Mouse (Mus musculus): ENCODE results near the gene Zcchc13. TPM values are rescaled to one million over a fixed set of nuclear protein-coding genes. Genes with fewer than 3 reads are reported as not detected.

Zcchc13 gene
- polyA plus RNA-seq (2021), result not detected

- no peak for ATAC-seq
These were observed at the start of gene Zcchc13 for GRCm38 (mm10) chrX:103630303-103630702. Gene Zcchc13, plus strand, starts transcription at chrX:103630586.

GRCm38 (mm10) chrX:103584262-103584661, 46.1 kb upstream of the Zcchc13 start:
- TF ChIP-seq CTCF (IDR thresholded peaks at IDR 0.05), result no peak
- no peaks in the 10 kb centered on the region for H3K27me3 ChIP-seq
- DNase-seq (ENCODE audit: low read depth, low spot score) (no peak), ATAC-seq (no peak)
- CTCF ChIA-PET, result interaction anchor here (1.1 kb wide), 1 partner anchor 9 kb away, joined by 3 read pairs; no protein-coding TSS in a partner anchor
- POLR2A ChIA-PET, result no interaction called here
- in situ Hi-C loops (cut with MboI; ENCODE audit: low pct_unique_long_range_greater_than_20kb), result no loop called here

More at GRCm38 (mm10) chrX:103630303-103630702, at the start of gene Zcchc13:
- in situ Hi-C loops (cut with MboI; ENCODE audit: low pct_unique_long_range_greater_than_20kb), result no loop called here
- H3K27me3 ChIP-seq, result peaks cover 48% of the 10 kb centered on the region
- DNase-seq (ENCODE audit: low read depth, low spot score), result no peak
- ChIA-PET POLR2A (no interaction called here), CTCF (no interaction called here)
- TF ChIP-seq CTCF (IDR thresholded peaks at IDR 0.05), result no peak

- DNase-seq (ENCODE audit: low read depth, low spot score) (no peak), ATAC-seq (no peak)
- POLR2A ChIA-PET, result interaction anchor here (1.6 kb wide), 1 partner anchor 9 kb away, joined by 4 read pairs; no protein-coding TSS in a partner anchor
- in situ Hi-C loops (cut with MboI; ENCODE audit: low pct_unique_long_range_greater_than_20kb), result no loop called here
- H3K27me3 ChIP-seq, result no peaks in the 10 kb centered on the region
- CTCF ChIA-PET, result interaction anchor here (0.6 to 1.8 kb wide), 2 partner anchors 14 to 19 kb away, joined by 3 to 4 read pairs; no protein-coding TSS in a partner anchor
- no peak for TF ChIP-seq CTCF (IDR thresholded peaks at IDR 0.05)
These were observed 38.3 kb upstream of the Zcchc13 start for GRCm38 (mm10) chrX:103592056-103592455.

- POLR2A ChIA-PET, result no interaction called here
- H3K27me3 ChIP-seq, result no peaks in the 10 kb centered on the region
- in situ Hi-C loops (cut with MboI; ENCODE audit: low pct_unique_long_range_greater_than_20kb), result loop anchor here (25.0 kb wide), 1 partner anchor 1485 kb away; the partner anchor contains the start of gene Pbdc1
- DNase-seq (ENCODE audit: low read depth, low spot score) (no peak), ATAC-seq (no peak)
- CTCF ChIA-PET, result interaction anchor here (2.0 kb wide), 1 partner anchor 12 kb away, joined by 5 read pairs; no protein-coding TSS in a partner anchor
- no peak for TF ChIP-seq CTCF (IDR thresholded peaks at IDR 0.05)
These were observed 27.8 kb upstream of the Zcchc13 start for GRCm38 (mm10) chrX:103602553-103602952.

GRCm38 (mm10) chrX:103604211-103604610, 26.2 kb upstream of the Zcchc13 start:
- no peak for TF ChIP-seq CTCF (IDR thresholded peaks at IDR 0.05)
- in situ Hi-C loops (cut with MboI; ENCODE audit: low pct_unique_long_range_greater_than_20kb), result loop anchor here (25.0 kb wide), 1 partner anchor 1483 kb away; the partner anchor contains the start of gene Pbdc1
- no peaks in the 10 kb centered on the region for H3K27me3 ChIP-seq
- no peak for ATAC-seq
- POLR2A ChIA-PET, result no interaction called here
- no peak for DNase-seq (ENCODE audit: low read depth, low spot score)
- CTCF ChIA-PET, result interaction anchor here (2.0 kb wide), 1 partner anchor 13 kb away, joined by 5 read pairs; no protein-coding TSS in a partner anchor

GRCm38 (mm10) chrX:103605473-103605872, 24.9 kb upstream of the Zcchc13 start:
- ChIA-PET POLR2A (no interaction called here), CTCF (no interaction called here)
- in situ Hi-C loops (cut with MboI; ENCODE audit: low pct_unique_long_range_greater_than_20kb), result loop anchor here (25.0 kb wide), 1 partner anchor 1482 kb away; the partner anchor contains the start of gene Pbdc1
- ATAC-seq, result no peak
- no peak for DNase-seq (ENCODE audit: low read depth, low spot score)
- TF ChIP-seq CTCF (IDR thresholded peaks at IDR 0.05), result no peak
- H3K27me3 ChIP-seq, result no peaks in the 10 kb centered on the region

GRCm38 (mm10) chrX:103610401-103610800, 20.0 kb upstream of the Zcchc13 start:
- POLR2A ChIA-PET, result no interaction called here

GRCm38 (mm10) chrX:103611462-103611861, 18.9 kb upstream of the Zcchc13 start:
- TF ChIP-seq CTCF (IDR thresholded peaks at IDR 0.05), result no peak
- H3K27me3 ChIP-seq, result no peaks in the 10 kb centered on the region
- no peak for DNase-seq (ENCODE audit: low read depth, low spot score)
- in situ Hi-C loops (cut with MboI; ENCODE audit: low pct_unique_long_range_greater_than_20kb), result loop anchor here (25.0 kb wide), 1 partner anchor 1476 kb away; the partner anchor contains the start of gene Pbdc1
- ATAC-seq, result no peak
- POLR2A ChIA-PET, result no interaction called here
- CTCF ChIA-PET, result no interaction called here

More at GRCm38 (mm10) chrX:103610401-103610800, 20.0 kb upstream of the Zcchc13 start:
- TF ChIP-seq CTCF (IDR thresholded peaks at IDR 0.05), result peak; percentile 35
- CTCF ChIA-PET, result interaction anchor here (0.7 kb wide), 1 partner anchor 18 kb away, joined by 3 read pairs; no protein-coding TSS in a partner anchor
- in situ Hi-C loops (cut with MboI; ENCODE audit: low pct_unique_long_range_greater_than_20kb), result loop anchor here (25.0 kb wide), 1 partner anchor 1477 kb away; the partner anchor contains the start of gene Pbdc1
- ATAC-seq, result no peak
- no peak for DNase-seq (ENCODE audit: low read depth, low spot score)
- H3K27me3 ChIP-seq, result no peaks in the 10 kb centered on the region

GRCm38 (mm10) chrX:103614700-103615233, 15.6 kb upstream of the Zcchc13 start:
- no peak for TF ChIP-seq CTCF (IDR thresholded peaks at IDR 0.05)
- ATAC-seq (no peak), DNase-seq (ENCODE audit: low read depth, low spot score) (no peak)
- ChIA-PET POLR2A (interaction anchor here (0.6 kb wide), 1 partner anchor 39 kb away, joined by 4 read pairs; no protein-coding TSS in a partner anchor), CTCF (no interaction called here)
- in situ Hi-C loops (cut with MboI; ENCODE audit: low pct_unique_long_range_greater_than_20kb), result loop anchor here (25.0 kb wide), 1 partner anchor 1473 kb away; the partner anchor contains the start of gene Pbdc1
- H3K27me3 ChIP-seq, result no peaks in the 10 kb centered on the region

GRCm38 (mm10) chrX:103615453-103615852, 14.9 kb upstream of the Zcchc13 start:
- no peak for TF ChIP-seq CTCF (IDR thresholded peaks at IDR 0.05)
- ATAC-seq, result no peak
- no peak for DNase-seq (ENCODE audit: low read depth, low spot score)
- CTCF ChIA-PET, result no interaction called here
- no peaks in the 10 kb centered on the region for H3K27me3 ChIP-seq
- in situ Hi-C loops (cut with MboI; ENCODE audit: low pct_unique_long_range_greater_than_20kb), result loop anchor here (25.0 kb wide), 1 partner anchor 1472 kb away; the partner anchor contains the start of gene Pbdc1
- POLR2A ChIA-PET, result interaction anchor here (0.6 kb wide), 1 partner anchor 122 kb away, joined by 3 read pairs; no protein-coding TSS in a partner anchor

- DNase-seq (ENCODE audit: low read depth, low spot score), result no peak
- no peak for TF ChIP-seq CTCF (IDR thresholded peaks at IDR 0.05)
- POLR2A ChIA-PET, result interaction anchor here (0.6 to 1.3 kb wide), 2 partner anchors 123 to 134 kb away, joined by 3 read pairs; no protein-coding TSS in a partner anchor
- in situ Hi-C loops (cut with MboI; ENCODE audit: low pct_unique_long_range_greater_than_20kb), result loop anchor here (25.0 kb wide), 1 partner anchor 1471 kb away; the partner anchor contains the start of gene Pbdc1
- H3K27me3 ChIP-seq, result no peaks in the 10 kb centered on the region
- CTCF ChIA-PET, result no interaction called here
- no peak for ATAC-seq
These were observed 14.2 kb upstream of the Zcchc13 start for GRCm38 (mm10) chrX:103616162-103616535.
